Mouse (Mus musculus) adrenal gland, postnatal 10 days (tissue): Measurements from ENCODE around the gene Smim27. TPM values are rescaled to one million over a fixed set of nuclear protein-coding genes. Genes with fewer than 3 reads are reported as not detected.

Source experiments
- DNase-seq: peaks from one replicate; pipeline ENCODE4 v3.0.0; 2021; ENCODE audit warnings: mixed read lengths
- long read RNA-seq, 2 experiments: library from polyadenylated mRNA; stranded (forward); transcript quantifications; one replicate each; pipeline ENCODE4 v2.0.0; 2021
- total RNA-seq, 2 experiments: library from RNA; stranded (reverse); gene quantifications; 2 replicates each; pipeline ENCODE4 v1.2.3; 2021

Gene Smim27
- 10 to 100 TPM; 34.9 to 46.5 TPM for total RNA-seq
- long read RNA-seq, experiment 1, transcript Smim27-201 (2 exons, 1,044 nt) = major isoform, 51 of 57 reads
- long read RNA-seq, experiment 1, partial matches to known transcripts = 6 of 57 reads
- long read RNA-seq, experiment 1, other reads (novel, unspliced or antisense) = 0 of 57 reads
- long read RNA-seq, experiment 2, transcript Smim27-201 (2 exons, 1,044 nt) = major isoform, 28 of 28 reads
- long read RNA-seq, experiment 2, partial matches to known transcripts = 0 of 28 reads
- long read RNA-seq, experiment 2, other reads (novel, unspliced or antisense) = 0 of 28 reads

DNA sequence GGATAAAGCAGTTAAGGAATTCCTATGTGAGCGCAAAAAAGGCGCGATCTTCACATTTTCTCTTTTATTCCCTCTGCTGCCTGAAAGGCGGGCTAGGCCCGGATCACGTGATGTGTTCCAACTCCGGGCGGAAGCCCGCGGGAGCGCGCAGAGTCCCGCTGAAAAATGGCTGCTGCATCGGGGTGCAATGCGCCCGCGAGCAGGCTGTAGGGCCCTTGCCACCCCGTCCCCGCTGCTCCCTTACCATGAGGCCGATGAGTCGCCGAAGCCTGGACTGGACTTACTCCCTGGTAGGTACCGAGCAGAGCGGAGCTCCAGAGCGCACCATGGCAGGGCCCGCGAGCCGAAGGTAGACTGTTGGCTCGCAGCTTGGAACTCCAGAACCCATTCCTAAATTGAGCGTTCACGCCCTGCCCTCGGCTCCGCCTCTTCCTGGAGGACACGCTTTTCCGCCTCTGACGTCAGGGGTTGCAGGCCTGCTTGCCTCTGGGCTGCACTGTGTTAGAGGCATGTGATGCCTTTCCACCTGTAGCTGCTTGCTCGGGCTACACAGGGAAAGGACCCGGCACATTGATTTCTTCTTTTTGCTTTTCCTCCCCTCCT lies at the start of gene Smim27, which contains the start of gene Topors:
Smim27 (plus strand) TSS at position 150 of the 603 bp plus-strand sequence.
Topors (minus strand) TSS at position 421 of the 603 bp plus-strand sequence.
- peak; percentile 97 for DNase-seq

DNA sequence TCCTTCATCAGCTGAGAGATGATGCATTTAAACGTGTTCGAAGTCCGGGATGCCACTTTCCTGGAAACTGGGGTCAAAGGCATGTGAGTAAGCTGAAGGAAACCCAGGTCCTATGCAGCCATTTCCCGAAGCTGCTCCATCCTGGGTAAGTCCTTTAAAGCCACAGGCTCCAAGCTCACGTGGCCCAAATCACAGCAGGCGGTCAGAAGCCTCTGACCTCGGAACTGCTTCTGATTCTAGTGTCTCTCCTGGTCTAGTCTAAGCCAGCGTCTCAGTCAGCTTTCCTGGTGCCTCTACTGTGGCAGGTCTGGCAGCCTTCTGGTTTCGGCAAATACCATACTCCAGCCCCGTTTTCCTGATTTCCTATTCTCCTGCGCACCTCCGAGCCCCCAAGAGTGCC lies 48.9 kb upstream of the Smim27 start:
- DNase-seq = no peak

DNA sequence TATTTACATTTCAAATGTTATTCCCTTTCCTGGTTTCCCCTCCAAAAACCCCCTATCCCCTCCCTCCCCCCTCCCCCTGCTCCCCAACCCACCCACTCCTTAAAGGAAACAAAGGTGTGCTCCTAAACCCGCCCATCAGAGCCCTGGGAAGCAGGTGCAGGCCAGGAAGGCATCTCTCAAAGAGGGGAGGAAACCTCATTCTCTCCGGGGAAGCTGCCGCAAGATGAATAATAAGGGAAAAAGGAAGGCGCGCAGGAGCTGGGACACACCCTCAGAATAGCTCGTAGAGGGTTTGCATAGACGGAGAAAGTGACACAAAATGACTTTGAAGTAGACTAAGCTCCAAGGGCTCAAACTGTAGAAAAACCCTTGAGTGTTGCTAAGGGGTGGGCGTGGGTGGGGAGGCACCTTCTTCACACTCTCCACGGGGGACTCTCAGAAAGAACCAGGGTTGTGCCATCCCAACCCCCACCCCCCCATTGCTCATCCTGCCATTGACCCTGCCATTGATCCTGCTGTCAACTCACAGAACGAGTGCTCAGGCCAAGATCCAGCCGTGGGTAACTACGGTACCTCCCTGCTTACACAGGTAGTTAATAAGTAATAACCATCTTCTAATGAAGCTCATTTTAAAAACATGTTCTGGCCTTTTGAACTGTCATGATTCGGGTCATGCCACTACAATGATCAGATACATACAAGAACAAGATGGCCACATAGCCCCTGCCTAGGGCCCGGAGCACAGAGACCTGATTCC lies 48.2 kb upstream of the Smim27 start:
- DNase-seq = no peak

DNA sequence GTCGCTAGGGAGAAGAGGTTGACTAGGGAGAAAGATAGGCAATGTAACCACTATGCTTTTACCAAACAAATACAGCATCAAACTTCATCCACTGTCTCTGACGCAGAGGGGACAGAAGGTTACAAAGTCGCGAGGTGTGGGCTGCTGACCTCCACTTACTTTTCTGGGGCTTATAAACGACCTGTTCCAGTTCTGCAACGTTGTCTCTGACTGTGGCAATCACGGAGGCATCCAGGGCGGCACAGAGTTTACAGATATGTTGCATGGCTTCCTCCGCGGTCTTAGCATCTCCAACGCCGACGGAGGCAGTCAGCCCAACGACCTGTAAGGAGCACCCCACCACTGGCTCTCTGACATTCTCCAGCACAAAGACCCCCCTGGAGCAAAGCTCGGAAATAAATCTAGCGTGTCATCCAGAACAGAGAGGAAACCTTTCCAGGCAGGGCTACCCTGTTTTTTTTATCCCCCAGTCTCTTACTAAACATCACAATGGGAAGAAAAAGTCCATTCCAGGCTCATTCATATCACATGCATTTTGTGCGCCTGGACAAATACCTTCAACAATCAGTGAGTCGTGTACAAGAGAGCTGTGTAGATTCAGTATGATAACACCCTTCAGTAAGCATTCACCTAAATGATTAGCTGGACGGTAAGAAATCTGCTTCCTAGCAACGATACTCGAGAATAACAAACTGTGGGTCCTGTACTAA lies 47.3 kb upstream of the Smim27 start:
- no peak for DNase-seq

DNA sequence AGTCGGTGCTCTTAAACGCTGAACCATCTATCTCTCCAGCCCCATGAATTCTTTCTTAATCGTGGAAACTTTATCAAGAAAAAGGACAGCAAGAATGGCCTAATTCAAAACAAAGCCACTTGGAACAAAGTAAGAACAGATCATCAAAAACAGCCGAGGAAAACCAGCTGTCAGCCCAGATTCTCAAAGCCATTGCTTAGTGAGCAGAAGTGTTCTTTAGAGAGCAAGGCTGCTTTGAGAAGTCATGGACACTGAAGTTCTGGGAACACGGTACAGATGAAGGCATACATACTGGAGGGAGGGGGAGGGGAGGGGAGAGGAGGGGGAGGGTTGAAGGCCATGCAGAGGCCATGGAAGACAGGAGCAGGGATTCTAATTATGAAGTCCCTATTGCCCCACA lies 43.3 kb upstream of the Smim27 start:
- DNase-seq = no peak

DNA sequence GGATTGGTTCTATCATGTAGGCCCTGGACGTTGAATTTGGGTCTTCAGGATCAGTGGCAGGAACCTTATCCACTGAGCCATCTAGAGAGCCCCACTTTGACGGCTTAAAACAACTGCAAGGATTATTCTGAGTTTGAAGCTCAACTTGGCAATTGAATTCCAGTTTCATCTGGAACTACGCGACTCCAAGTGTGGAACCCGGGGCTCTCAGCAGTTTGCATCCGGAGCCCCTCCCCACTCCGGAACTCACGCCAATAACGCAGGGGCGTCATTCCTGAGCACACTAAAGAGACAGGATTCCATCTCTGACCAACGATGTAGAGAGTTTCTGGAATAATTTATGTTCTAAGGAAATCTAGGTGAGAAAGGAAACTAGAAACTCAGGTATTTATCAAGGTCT lies 42.2 kb upstream of the Smim27 start:
- DNase-seq = no peak

DNA sequence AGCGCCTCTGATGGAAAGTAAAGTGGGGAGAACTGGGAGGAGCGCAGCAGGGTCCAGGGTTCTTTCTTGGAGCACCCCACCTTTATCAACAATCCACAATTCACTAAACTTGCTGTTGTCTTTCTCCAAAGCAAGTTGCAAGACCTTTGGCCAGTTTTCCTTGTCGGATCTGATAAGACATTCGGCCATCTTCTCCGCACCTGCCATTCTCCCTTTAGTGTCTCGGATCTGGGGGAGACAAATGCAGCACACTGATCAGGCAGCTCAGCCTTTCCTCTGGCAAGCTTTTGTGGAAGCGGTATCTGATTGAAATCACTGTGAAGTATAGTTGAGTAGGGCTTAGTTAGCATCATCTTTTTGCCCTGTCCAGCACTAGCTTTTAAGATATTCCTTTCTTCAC lies 41.5 kb upstream of the Smim27 start:
- no peak for DNase-seq

DNA sequence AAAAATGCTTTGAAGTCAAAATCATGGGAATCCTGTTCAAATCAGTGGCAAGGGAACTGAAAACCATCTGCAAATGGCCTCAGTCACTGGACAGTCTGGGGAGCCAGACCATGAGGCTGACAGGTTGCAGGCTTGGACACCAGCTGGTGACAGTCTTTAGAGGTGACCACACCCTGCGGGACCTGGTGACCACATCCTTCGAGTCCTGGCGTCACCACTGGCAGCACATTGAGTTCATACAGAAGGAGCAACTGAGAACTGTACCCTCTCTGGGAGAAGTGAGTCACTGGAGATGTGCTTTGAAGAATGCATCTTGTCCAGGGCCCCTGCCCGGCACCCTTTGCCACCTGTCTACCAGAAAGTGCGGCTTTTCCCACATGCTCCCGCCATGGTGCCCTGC lies 39.7 kb upstream of the Smim27 start:
- DNase-seq = no peak

DNA sequence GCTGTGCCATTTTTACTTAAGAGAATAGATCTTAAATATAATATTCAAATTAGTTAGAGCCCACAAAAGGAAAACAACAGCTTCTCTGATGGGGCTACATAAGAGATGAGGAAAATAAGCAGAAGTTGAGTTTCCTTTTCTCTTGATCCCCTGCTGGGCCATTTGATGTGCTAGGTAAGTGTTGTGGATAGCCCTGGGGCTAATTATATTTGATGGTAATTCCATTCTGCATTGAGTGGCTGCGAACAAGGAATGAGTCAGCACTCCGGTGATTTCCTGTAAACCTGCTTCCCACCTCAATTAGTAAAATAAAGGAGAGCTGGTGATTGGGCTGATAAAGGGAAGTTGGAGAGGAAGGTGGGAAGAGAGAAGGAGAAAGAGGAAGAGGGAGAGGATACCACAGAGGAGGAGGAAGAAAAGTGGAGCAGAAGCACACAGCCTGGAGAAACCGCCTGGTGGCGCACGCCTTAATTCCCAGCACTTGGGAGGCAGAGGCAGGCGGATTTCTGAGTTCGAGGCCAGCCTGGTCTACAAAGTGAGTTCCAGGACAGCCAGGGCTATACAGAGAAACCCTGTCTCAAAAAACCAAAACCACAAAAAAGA lies 36.2 kb upstream of the Smim27 start:
- no peak for DNase-seq

DNA sequence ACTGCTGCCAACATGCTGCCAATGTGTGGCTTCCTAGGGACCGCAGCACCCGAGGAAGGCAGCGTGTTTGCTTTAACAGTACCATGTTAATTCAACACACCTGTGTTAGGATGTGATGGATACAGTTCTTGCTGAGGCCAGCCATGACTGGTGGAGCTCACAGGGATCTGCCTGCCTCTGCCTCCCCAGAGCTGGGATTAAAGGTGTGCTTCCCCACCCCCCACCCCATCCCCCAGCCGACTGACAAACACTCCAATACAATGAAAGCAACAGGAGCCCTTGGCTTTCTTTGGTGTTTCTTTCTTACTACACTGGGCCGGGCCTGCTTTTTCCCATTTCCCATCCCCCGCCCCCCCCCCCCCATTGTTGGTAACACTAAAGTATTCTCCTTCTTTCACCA lies 35.1 kb upstream of the Smim27 start:
- no peak for DNase-seq

DNA sequence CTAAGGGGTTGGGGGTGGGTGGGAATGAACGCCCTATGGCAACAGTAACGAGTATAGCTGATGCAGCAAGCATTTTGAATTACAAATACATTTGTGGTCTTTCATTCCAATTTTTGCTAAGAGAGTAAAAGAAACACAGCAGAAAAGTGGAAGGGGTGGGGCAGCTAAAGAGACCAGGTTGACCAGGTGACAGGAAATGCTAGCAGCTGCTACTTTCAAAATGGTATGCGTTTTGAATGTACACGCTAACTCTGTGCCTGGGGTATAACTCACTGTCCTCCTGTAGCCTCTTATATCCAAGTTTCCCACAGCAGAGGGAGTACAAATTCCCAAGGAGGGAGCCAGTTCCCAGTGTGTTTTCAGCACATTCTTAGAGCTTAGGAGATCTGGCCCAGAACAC lies 32.5 kb upstream of the Smim27 start:
- DNase-seq = no peak

DNA sequence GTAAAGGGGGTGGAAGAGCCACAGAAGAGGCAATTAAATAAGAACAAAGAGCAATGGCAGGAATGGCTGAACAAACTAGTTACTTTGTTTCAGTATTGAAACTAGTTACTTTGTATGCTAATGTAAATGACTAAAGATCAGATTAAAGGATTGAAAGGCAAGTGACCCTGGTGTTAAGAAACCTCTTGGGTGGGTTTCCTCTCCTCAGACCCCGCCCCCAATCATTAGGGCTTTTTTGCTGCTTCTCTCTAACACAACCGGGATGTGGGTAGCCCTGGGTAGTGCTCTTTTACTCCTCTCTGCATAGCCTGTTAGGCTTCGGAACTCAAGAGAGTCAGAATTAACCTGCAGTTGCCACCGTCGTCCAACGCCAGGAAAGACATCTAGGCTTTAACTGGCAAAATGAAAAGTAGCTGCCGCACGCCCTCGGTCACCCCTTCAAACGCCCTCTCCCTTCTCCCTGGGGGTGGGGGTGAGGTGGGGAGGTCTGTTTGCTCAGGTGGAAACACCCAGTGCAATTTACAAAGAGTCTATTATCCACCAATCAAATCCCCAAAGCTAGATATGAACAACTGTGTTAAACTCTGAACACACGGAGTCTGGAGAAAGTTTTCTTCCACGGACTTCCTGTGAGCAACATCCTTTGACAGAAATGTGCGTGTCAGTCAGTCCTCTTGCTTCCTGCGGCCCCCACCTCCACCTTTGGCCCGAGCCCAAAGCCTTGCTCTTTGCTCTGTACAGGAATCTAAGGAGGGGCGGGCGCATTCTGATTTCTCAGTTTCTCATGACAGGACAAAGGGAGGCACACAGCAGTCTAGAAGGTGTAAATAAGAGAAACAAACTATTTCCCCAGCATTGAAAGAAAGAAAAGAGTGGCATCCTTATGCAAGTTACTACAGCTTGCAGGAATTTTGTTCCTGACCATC lies 30.6 kb upstream of the Smim27 start:
- DNase-seq = peak; percentile 83

DNA sequence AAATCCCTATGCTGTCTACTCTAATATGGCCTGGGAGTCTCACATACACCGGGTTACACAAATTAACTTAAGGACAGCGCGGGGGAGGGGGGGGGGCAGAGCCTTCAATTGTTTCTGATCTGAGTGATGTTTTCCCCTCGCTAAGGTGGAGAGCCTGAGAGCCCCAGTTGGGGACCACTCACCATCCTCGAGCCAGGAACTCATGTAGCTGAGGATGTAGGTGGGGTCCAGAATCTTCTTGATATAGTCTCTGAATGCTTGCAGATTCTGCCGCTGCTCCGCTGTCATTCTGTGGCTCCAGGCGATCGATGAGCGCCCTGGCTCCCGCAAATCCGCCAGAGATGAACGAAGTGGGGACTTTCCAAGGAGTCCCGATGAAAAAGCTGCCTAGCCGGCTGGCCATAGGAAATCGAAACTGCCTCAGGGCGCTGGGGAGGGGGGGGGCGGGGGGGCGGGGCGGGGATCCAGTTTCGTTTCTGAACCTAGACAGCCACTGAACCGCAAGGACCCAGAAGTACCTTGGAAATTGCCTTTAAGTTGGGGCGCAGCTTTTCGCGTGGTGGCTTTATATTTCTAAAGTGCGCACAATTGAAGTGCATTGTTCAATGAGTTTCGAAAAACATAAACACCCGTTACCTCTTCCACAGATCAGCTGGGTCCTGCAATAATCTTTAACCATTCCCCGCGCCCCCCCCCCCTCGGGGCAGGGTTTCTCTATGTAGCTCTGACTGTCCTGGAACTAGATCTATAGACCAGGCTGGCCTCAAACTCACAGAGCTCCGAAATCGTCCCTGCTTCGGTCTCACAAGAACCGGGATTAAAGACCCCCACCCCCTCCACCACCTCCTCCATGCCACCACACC lies 29.7 kb upstream of the Smim27 start, which contains the start of gene Ddx58:
Ddx58 (minus strand) TSS at position 420 of the 863 bp plus-strand sequence.
- peak; percentile 55 for DNase-seq

DNA sequence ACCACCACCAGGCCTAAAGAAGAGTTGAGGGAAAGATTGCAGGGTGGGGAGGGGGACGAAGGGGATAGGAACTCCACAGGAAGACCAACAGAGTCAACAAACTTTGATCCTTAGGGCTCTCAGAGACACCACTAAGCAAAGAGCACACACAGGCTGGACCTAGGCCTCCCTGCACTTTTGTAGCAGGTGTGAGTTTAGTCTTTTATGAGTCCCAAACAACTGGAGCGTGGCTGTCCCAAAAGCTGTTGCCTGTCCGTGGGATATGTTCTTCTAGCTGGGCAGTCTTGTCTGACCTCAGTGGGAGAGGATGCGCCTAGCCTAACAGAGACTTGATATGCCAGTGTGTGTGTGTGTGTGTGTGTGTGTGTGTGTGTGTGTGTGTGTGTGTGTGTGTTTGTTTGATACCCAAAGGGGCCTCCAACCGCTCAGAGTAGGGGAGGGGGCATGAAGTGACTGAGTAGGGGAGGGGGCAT lies 29.1 kb upstream of the Smim27 start:
- DNase-seq = no peak

DNA sequence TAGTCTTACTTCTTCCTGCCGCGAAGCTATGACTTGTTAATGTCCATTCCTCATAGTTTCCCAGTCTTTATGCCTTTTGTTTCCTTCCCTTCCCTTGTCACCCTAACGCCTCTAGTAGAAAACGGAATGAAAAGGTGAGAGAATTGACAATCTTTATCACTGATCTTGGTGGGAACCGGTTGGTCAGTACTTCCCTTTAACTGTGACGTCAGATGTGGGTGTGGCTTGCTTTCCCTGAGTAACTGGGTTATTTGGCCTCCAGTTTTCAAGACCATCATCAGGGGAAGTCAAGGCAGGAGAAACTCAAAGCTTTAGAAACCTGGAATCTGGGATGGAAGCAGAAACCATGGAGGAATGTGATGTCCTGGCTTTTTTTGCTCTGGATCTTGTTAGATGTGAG lies 27.5 kb upstream of the Smim27 start:
- no peak for DNase-seq

DNA sequence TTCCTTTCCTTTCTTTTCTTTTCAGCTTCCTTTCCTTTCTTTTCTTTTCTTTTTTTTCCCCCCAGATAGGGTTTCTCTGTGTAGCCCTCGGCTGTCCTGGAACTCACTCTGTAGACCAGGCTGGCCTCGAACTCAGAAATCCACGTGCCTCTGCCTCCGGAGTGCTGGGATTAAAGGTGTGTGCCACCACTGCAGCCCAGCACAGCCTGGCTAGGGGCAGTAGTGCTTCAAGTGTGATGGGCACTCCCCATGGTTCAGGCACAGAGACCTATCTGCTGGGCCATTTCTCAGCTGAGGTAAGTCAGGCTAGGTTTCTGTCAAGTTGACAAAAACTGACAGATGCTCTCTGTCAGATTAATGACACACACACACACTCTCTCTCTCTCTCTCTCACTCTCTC lies 26.4 kb upstream of the Smim27 start:
- DNase-seq = no peak

DNA sequence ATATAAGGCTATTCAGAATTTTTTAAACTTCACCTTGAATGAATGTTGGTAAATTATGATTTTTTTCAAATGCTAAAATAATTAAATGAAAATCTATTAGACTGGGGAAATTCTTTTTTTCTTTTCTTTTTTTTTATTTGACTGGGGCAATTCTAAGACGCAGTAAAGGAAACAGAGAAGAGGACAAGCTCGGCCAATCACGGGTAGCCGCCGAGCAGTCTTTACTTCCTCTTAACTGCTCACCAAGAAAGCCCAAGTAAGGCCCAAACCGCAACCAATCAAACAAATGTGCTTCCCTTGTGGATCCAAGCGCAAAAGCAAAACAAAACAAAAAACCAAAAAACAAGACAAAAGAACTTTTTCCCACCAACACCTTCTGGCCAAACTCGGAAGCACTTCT lies 25.3 kb upstream of the Smim27 start:
- no peak for DNase-seq

DNA sequence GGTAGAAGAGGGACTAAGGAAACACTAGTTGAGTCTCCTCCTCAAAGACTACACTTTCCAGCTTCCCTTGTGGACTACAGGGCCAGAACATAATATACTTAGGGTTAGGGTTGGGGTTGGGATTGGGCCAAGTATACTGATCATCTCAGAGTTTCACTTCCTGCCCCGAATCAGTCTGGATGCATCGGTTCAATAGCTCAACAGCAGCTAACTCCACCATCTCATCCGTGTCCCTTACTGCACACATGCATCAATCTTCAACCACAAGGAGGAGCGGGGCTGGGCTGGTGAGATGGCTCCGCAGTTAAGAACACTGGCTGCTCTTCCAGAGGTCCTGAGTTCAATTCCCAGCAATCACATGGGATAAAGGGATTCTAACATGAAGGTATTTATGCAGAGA lies 18.4 kb upstream of the Smim27 start:
- no peak for DNase-seq

DNA sequence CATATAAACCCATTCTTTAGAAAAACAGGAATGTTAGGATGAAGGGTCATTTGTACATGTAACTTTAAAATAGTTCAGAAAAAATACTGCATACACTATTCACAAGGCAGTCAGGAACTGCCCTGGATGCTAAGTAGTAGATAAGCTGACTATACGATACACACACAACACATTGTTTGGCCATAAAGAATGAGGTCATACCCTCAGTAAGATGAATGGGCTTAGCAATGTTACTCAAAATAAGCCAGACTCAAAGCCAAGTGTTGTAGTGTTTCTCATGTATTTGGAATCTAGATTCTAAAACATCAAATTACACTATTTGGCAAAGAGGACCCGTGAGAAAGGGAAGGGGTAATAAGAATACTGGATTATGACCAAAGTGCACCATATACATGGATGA lies 15.6 kb upstream of the Smim27 start:
- DNase-seq = no peak
